Mouse (Mus musculus) stomach, embryonic 15.5 days (tissue): ENCODE results near the gene Vmn1r221. TPM values are rescaled to one million over a fixed set of nuclear protein-coding genes. Genes with fewer than 3 reads are reported as not detected.

ENCODE experiments used
- polyA plus RNA-seq: library from polyadenylated mRNA; unstranded; fragments of >200 nt; fragmentation: Nextera tagmentation; extraction: Ambion mirVana; gene quantifications from 2 replicates; pipeline ENCODE4 v1.2.1, GENCODE M21; 2015

Vmn1r221 gene
- polyA plus RNA-seq, 1 experiment from 2014 or later = not detected

Other genes with a start within 250 kb of the Vmn1r221 start
- not detected in 2 replicates for gene Vmn1r213, start 206.5 kb upstream of the Vmn1r221 start, polyA plus RNA-seq
- not detected in 2 replicates for gene Vmn1r214, start 183.7 kb upstream of the Vmn1r221 start, polyA plus RNA-seq
- not detected in 2 replicates for gene Vmn1r215, start 146.1 kb upstream of the Vmn1r221 start, polyA plus RNA-seq
- not detected in 2 replicates for gene Vmn1r217, start 95.9 kb upstream of the Vmn1r221 start, polyA plus RNA-seq
- not detected in 2 replicates for gene Vmn1r218, start 81.0 kb upstream of the Vmn1r221 start, polyA plus RNA-seq
- gene Vmn1r219, start 54.8 kb upstream of the Vmn1r221 start, polyA plus RNA-seq = not detected in 2 replicates
- gene Vmn1r220, start 26.2 kb upstream of the Vmn1r221 start, polyA plus RNA-seq = not detected in 2 replicates
- not detected in 2 replicates for gene Vmn1r222, start 21.8 kb downstream of the Vmn1r221 start, polyA plus RNA-seq
- gene Vmn1r223, start 33.0 kb downstream of the Vmn1r221 start, polyA plus RNA-seq = not detected in 2 replicates
- gene Zfp322a, start 155.1 kb downstream of the Vmn1r221 start, polyA plus RNA-seq = 40.9 and 42.0 TPM in 2 replicates
- gene Abt1, start 209.7 kb downstream of the Vmn1r221 start, polyA plus RNA-seq = 10.7 and 11.9 TPM in 2 replicates